Mouse (Mus musculus) C2C12 (cell line): ENCODE data around the gene Cald1. TPM values are rescaled to one million over a fixed set of nuclear protein-coding genes. Genes with fewer than 3 reads are reported as not detected.

ENCODE experiments used
- H3K27me3 ChIP-seq: one replicate; pipeline ENCODE4 v1.6.1; 2011; ENCODE audit not compliant: control insufficient read depth, insufficient read depth, insufficient read length
- H3K36me3 ChIP-seq: one replicate; pipeline ENCODE4 v1.6.1; 2011; ENCODE audit not compliant: control insufficient read depth, insufficient read depth
- H3K4me3 ChIP-seq: one replicate; pipeline ENCODE4 v1.5.1; 2011; ENCODE audit warnings: mild to moderate bottlenecking, control low read depth; ENCODE audit not compliant: poor library complexity, insufficient read depth, severe bottlenecking
- H3K79me2 ChIP-seq: one replicate; pipeline ENCODE4 v1.6.1; 2011; ENCODE audit not compliant: control insufficient read depth, insufficient read depth
- H3K79me3 ChIP-seq: one replicate; pipeline ENCODE4 v1.6.1; 2011; ENCODE audit warnings: low read depth, control low read depth
- H3ac ChIP-seq: one replicate; pipeline ENCODE3; 2011; ENCODE audit warnings: low read depth; ENCODE audit not compliant: control insufficient read depth, insufficient read length
- CEBPB ChIP-seq: IDR thresholded peaks from one replicate; pipeline ENCODE4 v1.6.1; 2011; ENCODE audit warnings: low read depth, mild to moderate bottlenecking, control low read depth, moderate library complexity
- CTCF ChIP-seq: IDR thresholded peaks from one replicate; pipeline ENCODE4 v1.5.1; 2011; ENCODE audit not compliant: control insufficient read depth, insufficient read depth, insufficient read length
- FOSL1 ChIP-seq: IDR thresholded peaks from one replicate; pipeline ENCODE4 v1.8.0; 2011; ENCODE audit warnings: mild to moderate bottlenecking, low read length; ENCODE audit not compliant: poor library complexity, insufficient read depth, severe bottlenecking
- MAX ChIP-seq: IDR thresholded peaks from one replicate; pipeline ENCODE4 v1.6.1; 2011; ENCODE audit warnings: mild to moderate bottlenecking, control low read depth
- MYOD1 ChIP-seq: IDR thresholded peaks from one replicate; pipeline ENCODE4 v1.6.1; 2011; ENCODE audit warnings: low read depth; ENCODE audit not compliant: control insufficient read depth, insufficient read length
- MYOG ChIP-seq: IDR thresholded peaks from one replicate; pipeline ENCODE4 v1.6.1; 2011; ENCODE audit not compliant: control insufficient read depth, insufficient read length; ENCODE audit errors: extremely low read depth
- USF1 ChIP-seq: IDR thresholded peaks from one replicate; pipeline ENCODE4 v1.6.1; 2011; ENCODE audit warnings: low read depth, mild to moderate bottlenecking, control low read depth, moderate library complexity
- long read RNA-seq, 2 experiments: library from polyadenylated mRNA; unstranded; transcript quantifications; one replicate each; pipeline ENCODE4 v2.0.0; 2019 to 2020
- polyA plus RNA-seq: library from polyadenylated mRNA; unstranded; fragments of >200 nt; fragmentation: generic; extraction: Trizol; gene quantifications from one replicate; pipeline ENCODE4 v1.2.1, GENCODE M21; 2012; ENCODE audit warnings: missing spikeins

Gene Cald1
- polyA plus RNA-seq: 180 TPM
- long read RNA-seq, experiment 1, full-length matches to known transcripts: 31 of 401 reads
- long read RNA-seq, experiment 1, partial matches to known transcripts: 322 of 401 reads
- long read RNA-seq, experiment 1, other reads (novel, unspliced or antisense): 48 of 401 reads
- long read RNA-seq, experiment 2, full-length matches to known transcripts: 86 of 205 reads
- long read RNA-seq, experiment 2, partial matches to known transcripts: 71 of 205 reads
- long read RNA-seq, experiment 2, other reads (novel, unspliced or antisense): 48 of 205 reads

DNA sequence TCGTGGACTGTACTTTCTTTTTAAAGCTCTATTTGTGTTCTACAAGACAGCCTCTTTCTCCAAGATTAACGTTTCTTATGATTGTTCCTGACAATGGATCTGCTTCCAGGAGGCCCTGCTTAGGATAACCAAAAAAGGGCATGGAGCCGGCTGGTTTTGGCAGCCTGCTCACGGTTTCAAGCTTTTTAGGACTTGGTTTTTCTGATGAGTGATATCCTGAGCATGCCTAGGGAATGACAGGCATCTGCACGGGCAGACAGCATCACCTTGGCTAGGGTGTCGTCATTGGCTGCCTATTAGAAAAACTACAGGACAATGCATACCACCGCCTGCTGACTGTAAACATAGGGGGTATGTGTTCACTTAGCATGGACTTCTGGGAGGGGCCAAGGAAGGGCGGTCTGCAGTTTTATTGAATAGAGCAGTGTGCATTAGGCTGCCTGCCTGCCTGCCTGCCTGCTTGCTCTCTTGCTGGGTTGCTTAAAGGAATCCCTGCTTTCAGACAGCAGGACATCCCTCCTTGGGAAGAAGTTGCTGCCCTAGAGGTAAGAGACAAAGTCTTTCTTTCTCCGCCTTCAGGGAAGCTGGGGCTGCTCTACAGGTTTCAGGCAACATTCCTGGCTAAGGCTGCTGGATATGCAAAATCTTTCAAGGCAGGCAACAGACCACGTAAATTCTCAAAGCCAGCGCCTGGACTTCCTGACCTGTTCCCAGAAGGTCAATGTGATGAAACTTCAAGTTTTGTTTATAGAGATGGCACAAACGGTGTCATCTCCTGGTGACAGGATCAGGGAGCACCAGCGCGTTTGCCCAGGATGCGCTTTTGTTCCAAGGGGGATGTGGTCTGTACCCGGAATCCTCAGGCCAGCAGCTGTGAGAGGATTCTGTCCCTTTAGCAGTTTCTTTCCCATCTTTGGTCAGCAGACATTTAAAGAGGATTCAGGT lies at the start of gene Cald1:
Gene Cald1, plus strand, starts transcription at position 380 of the 945 bp plus-strand sequence.
- no peaks in the 10 kb centered on the region for H3K27me3 ChIP-seq
- peaks cover 52% of the 10 kb centered on the region for H3K79me2 ChIP-seq
- H3K79me3 ChIP-seq: peaks cover 43% of the 10 kb centered on the region
- TF ChIP-seq MYOG (no peak), MAX (peak; percentile 78), CTCF (no peak), USF1 (no peak)
- peak within 1 kb of the TSS; percentile 51 for H3K4me3 ChIP-seq
- H3ac ChIP-seq: peak within 1 kb of the TSS; percentile 89
- no peaks in the 10 kb centered on the region for H3K36me3 ChIP-seq

DNA sequence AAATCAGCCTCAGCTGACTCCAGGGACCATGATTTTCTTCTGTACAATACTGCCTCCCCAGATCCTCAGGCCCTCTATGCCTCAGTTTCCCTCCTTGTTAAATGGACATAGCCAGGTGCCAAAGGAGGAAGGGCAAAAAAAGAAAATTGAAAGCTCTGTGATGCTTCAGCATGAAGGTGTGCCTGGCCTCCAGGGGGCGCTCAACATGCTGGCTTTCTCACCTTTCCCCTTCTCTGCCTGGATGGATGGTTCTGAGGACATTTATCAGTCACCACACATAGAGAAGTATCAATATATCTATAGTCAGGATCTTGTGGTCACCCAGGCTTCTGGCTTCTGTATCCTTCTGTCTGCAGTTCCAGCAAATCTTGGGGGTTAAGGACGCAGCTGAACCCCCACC lies 49.3 kb upstream of the Cald1 start:
- peak; percentile 56 for TF ChIP-seq CTCF
- TF ChIP-seq MAX: no peak
- no peak for TF ChIP-seq MYOG
- no peak for TF ChIP-seq FOSL1
- H3K79me2 ChIP-seq: no peaks in the 10 kb centered on the region
- H3K36me3 ChIP-seq: no peaks in the 10 kb centered on the region
- H3K27me3 ChIP-seq: no peaks in the 10 kb centered on the region
- no peak overlapping the region for H3K4me3 ChIP-seq
- H3ac ChIP-seq: no peak overlapping the region
- H3K79me3 ChIP-seq: no peaks in the 10 kb centered on the region

DNA sequence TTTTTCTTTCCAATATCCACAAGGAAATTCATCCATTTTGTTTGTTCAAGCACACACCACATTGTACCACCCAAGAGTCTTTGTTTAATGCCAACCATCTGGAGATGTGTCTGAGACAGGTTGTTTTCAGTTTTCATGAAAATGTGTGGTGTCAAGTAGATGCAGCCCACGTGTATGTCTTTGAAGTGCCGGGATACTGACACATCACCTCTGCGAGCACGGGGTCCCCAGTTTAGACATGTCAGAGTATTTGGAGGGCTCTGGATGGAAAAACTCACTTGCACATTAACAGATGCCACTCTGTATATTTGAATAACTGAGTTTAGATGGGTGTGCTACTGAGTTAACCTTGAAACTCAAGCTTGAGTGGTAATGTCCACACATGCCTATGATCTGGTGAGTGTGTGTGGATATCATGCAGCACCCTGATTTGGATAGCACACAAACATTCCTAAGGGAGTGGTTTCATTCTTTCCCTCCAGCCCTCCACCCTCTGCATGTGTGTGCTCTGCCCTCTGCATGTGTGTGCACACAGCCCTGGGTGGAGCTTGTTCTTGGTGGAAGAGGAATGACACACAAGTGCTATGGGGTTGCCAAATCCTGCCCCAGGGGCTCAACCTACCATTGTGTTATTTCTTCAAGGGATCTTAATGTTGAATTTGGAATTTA lies 45.7 kb upstream of the Cald1 start:
- TF ChIP-seq USF1 (no peak), FOSL1 (no peak), MYOD1 (no peak), CTCF (no peak)
- no peaks in the 10 kb centered on the region for H3K36me3 ChIP-seq
- no peaks in the 10 kb centered on the region for H3K27me3 ChIP-seq
- no peaks in the 10 kb centered on the region for H3K79me2 ChIP-seq
- no peaks in the 10 kb centered on the region for H3K79me3 ChIP-seq
- H3ac ChIP-seq: no peak overlapping the region
- H3K4me3 ChIP-seq: no peak overlapping the region

DNA sequence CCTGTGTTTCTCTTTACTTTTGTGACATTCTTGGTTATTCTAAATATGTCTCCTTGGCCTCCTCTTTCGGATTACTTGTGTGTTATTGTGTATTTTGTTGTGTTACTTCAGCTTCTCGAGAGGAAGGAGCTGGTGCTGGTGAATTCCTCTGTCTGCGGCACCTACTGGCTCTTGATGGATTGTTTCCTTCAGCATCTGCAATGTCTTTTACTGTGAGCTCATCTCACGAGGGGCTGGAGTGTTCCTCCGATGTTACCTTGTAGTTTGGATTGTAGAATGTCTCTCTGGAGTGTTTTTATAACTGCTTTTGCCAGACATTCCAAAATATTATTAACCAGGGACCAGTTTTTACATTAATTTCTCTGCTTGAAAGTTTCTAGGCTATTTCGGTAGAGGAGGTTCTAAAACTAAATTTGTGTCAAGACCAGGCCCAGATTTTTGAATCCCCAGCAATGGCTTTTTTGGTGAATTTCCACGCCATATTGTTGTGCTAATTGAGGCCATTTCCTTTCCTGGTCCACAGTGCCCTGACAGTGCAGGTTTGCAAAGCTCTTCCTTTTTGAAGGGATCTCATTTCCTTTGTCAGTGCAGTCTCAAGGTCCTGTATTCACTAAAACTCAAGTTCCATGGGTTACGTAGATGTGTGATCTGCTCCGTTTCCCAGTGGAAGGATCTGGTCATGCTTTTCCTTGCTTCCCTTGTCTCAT lies 43.9 kb upstream of the Cald1 start:
- Histone ChIP-seq H3K27me3 (no peaks in the 10 kb centered on the region), H3K79me3 (no peaks in the 10 kb centered on the region), H3K4me3 (no peak overlapping the region), H3K79me2 (no peaks in the 10 kb centered on the region), H3ac (no peak overlapping the region), H3K36me3 (no peaks in the 10 kb centered on the region)
- no peak for TF ChIP-seq CTCF
- TF ChIP-seq MYOG: no peak
- TF ChIP-seq USF1: no peak
- no peak for TF ChIP-seq MYOD1
- TF ChIP-seq FOSL1: no peak
- TF ChIP-seq CEBPB: no peak
- no peak for TF ChIP-seq MAX

DNA sequence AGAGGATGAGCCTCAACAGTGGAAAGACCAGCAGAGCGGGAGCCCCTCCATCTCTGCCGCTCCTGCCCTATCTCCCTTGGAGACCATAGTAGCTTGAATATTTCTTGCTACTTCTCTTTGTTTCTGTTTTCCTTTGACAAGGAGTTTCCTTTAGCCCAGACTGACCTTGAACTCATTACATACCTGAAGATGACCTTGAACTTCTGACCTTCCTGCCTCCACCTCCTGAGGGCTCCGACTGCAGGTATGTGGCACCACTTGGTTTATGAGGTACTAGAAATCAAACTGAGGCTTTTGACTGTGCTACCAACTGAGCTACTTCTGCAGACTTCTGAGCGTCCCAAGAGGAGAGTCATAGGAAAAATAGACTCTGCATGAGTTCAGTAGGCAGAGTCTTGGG lies 38.8 kb upstream of the Cald1 start:
- no peaks in the 10 kb centered on the region for H3K27me3 ChIP-seq
- no peaks in the 10 kb centered on the region for H3K79me3 ChIP-seq
- H3K4me3 ChIP-seq: no peak overlapping the region
- no peaks in the 10 kb centered on the region for H3K79me2 ChIP-seq
- H3ac ChIP-seq: no peak overlapping the region
- TF ChIP-seq CEBPB (no peak), MYOG (no peak), USF1 (no peak)
- no peaks in the 10 kb centered on the region for H3K36me3 ChIP-seq
